Mouse (Mus musculus) urinary bladder, adult 2 months (tissue): Measurements from ENCODE around the gene Adsl. TPM values are rescaled to one million over a fixed set of nuclear protein-coding genes. Genes with fewer than 3 reads are reported as not detected.
"Not testable (repeated sequence)": the region's sequence is repeated elsewhere in the genome, so short reads cannot be mapped to it uniquely, and the experiment has no call there.

Experiments
- DNase-seq: peaks from one replicate; pipeline ENCODE4 v3.0.0; 2022; ENCODE audit warnings: low spot score
- polyA plus RNA-seq: library from polyadenylated mRNA; depleted of rRNA; stranded (reverse); fragments of >200 nt; gene quantifications from 2 replicates; pipeline ENCODE4 v1.2.3, GENCODE M21; 2012; rRNA removed

Adsl gene
- polyA plus RNA-seq = 68.8 and 72.9 TPM in 2 replicates

GRCm38 (mm10) chr15:80948145-80949135 is at the start of gene Adsl:
Adsl (plus strand) TSS chr15:80948490.
- DNase-seq = peak; percentile 72

GRCm38 (mm10) chr15:80899806-80900205 is 48.5 kb upstream of the Adsl start:
- no peak for DNase-seq

GRCm38 (mm10) chr15:80901806-80902513 is 46.3 kb upstream of the Adsl start:
- no peak for DNase-seq

GRCm38 (mm10) chr15:80904776-80905175 is 43.5 kb upstream of the Adsl start:
- not testable (repeated sequence) for DNase-seq

GRCm38 (mm10) chr15:80910183-80910582 is 38.1 kb upstream of the Adsl start:
- DNase-seq = no peak

- no peak for DNase-seq
These were observed 37.3 kb upstream of the Adsl start for GRCm38 (mm10) chr15:80910790-80911531.

- DNase-seq = no peak
These were observed 36.1 kb upstream of the Adsl start for GRCm38 (mm10) chr15:80912175-80912574.

- no peak for DNase-seq
These were observed 34.5 kb upstream of the Adsl start for GRCm38 (mm10) chr15:80913803-80914202.

GRCm38 (mm10) chr15:80915850-80916249 is 32.4 kb upstream of the Adsl start:
- DNase-seq = no peak

GRCm38 (mm10) chr15:80916621-80917020 is 31.7 kb upstream of the Adsl start:
- DNase-seq = no peak

- DNase-seq = no peak
These were observed 27.9 kb upstream of the Adsl start for GRCm38 (mm10) chr15:80920346-80920745.

- DNase-seq = no peak
These were observed 26.5 kb upstream of the Adsl start for GRCm38 (mm10) chr15:80921781-80922180.

GRCm38 (mm10) chr15:80924211-80924610 is 24.1 kb upstream of the Adsl start:
- no peak for DNase-seq

- no peak for DNase-seq
These were observed 19.4 kb upstream of the Adsl start for GRCm38 (mm10) chr15:80928811-80929355.

- DNase-seq = no peak
These were observed 18.2 kb upstream of the Adsl start for GRCm38 (mm10) chr15:80930048-80930571.

GRCm38 (mm10) chr15:80930676-80931320 is 17.5 kb upstream of the Adsl start:
- not testable (repeated sequence) for DNase-seq

GRCm38 (mm10) chr15:80931345-80931960 is 16.8 kb upstream of the Adsl start:
- no peak for DNase-seq

- no peak for DNase-seq
These were observed 13.4 kb upstream of the Adsl start for GRCm38 (mm10) chr15:80934841-80935240.

GRCm38 (mm10) chr15:80936686-80937085 is 11.6 kb upstream of the Adsl start:
- no peak for DNase-seq

- DNase-seq = no peak
These were observed 9.7 kb upstream of the Adsl start for GRCm38 (mm10) chr15:80938615-80939014.
